Mouse (Mus musculus): ENCODE measurements around the gene Chrm3. TPM values are rescaled to one million over a fixed set of nuclear protein-coding genes. Genes with fewer than 3 reads are reported as not detected.
A peak's percentile ranks its signal among the peaks of the same experiment; 100 is the strongest.

Gene Chrm3
- total RNA-seq, 2 experiments from 2014 or later: 1.1 to 1.7 TPM

- peak; percentile 2 to 11 for DNase-seq
- intact Hi-C loops (cut with DNase I): no loop called here
Observed at GRCm38 (mm10) chr13:10002916-10003315, 357.7 kb downstream of the Chrm3 start.

GRCm38 (mm10) chr13:9997664-9998328, 362.9 kb downstream of the Chrm3 start:
- intact Hi-C loops (cut with DNase I): no loop called here
- no peak for DNase-seq

DNA sequence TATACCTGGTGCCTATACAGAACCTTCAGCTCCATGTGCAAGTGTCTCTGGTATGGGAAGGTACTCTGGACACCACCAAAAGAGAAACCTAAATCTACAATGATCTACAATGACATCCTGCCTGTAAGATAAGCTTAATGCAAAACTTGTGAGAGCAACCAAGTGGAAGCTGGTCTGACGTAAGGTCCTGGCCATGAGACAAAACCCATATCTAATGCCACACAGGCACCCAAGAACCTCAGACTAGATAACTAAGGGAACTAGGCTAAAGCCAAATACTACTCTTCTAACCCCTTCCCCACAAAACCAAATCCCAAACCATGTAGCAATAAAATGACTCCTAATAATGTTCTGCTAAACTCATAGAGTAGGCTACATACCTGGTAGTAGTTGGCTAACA, 364.8 kb downstream of the Chrm3 start:
- DNase-seq: no peak
- intact Hi-C loops (cut with DNase I): no loop called here

DNA sequence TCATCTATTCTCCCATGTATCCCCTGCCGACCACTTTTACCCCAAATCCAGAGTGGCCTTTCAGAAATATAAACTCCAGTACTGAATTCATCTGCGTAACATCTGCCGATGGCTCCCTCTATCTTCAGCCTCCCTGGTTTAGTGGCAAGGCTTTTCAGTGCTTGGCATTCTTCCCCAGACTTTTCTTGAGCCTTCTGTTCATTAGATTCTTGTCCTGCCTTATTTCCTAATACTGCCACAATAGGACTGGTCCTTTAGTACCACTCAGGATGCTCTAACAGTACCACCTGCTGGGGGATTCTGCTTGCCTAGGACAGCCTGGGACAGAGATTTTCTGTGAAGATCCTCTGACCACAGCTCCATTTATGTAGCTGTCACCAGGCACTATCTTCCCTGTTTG, 367.1 kb downstream of the Chrm3 start:
- DNase-seq: no peak
- intact Hi-C loops (cut with DNase I): no loop called here

DNA sequence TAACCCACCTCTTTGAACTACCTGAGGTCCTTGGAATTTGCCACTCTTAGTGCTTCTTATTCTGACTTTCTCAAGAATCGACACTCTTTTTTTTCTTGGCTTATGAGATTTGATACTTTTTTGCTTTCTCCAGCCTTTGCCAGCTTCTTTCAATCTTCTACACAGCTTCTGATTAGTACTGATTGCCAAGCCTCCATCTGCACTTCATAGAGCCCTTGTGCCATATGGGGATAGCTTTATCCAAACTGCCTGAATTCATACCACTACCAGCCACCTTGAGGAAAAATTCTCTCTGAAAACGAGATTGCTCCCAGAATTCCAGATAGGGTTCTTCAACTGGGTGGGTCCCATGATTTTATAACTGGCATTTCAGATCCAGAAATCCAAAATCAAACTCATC, 368.0 kb downstream of the Chrm3 start:
- DNase-seq: no peak
- intact Hi-C loops (cut with DNase I): no loop called here

DNA sequence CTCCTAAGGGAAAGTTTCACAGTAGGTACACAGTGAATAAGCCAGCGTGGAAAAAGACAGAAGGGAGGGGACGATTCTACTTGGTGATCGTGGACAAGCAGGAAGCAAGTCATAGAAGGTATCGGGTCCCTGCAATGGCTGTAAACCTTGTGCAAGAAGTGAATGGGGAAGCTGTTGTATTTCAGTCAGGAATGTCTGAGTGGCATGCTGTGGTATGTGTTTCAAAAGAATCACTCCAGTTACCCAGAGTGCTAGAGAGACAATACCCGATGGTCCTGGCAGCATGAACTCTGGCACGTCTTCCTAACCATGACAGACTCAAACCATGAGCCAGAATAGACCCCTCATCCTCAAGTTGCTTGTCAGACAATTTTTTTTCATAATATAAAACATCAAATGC, 375.0 kb downstream of the Chrm3 start:
- no peak for DNase-seq
- intact Hi-C loops (cut with DNase I): no loop called here

GRCm38 (mm10) chr13:9983293-9983692, 377.4 kb downstream of the Chrm3 start:
- DNase-seq: no peak
- intact Hi-C loops (cut with DNase I): no loop called here

DNA sequence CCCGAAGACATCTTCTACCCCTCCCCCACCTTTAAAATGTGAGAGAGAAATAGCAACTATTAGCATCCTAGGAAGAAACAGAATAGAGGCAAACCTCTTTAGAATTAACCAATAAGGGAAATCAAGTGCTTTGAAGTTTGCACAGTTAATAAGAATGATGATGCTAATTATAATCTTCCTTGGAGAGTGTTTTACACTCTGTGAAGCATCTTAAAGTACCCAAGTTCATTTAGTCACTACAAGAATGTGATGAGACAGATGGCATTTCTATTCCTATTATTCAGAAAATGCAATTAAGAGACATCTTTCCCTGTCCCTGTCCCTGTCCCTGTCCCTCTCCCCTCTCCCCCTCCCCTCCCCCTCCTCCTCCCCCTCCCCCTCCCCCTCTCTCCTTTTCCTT, 382.9 kb downstream of the Chrm3 start:
- intact Hi-C loops (cut with DNase I): no loop called here
- no peak for DNase-seq

- intact Hi-C loops (cut with DNase I): no loop called here
- DNase-seq: no peak
Observed at GRCm38 (mm10) chr13:9973742-9974321, 386.8 kb downstream of the Chrm3 start.

- no peak for DNase-seq
- intact Hi-C loops (cut with DNase I): no loop called here
Observed at GRCm38 (mm10) chr13:9971845-9972244, 388.8 kb downstream of the Chrm3 start.

GRCm38 (mm10) chr13:9952619-9953018, 408.0 kb downstream of the Chrm3 start:
- intact Hi-C loops (cut with DNase I): no loop called here
- DNase-seq: no peak

- no peak for DNase-seq
- intact Hi-C loops (cut with DNase I): no loop called here
Observed at GRCm38 (mm10) chr13:9951376-9951775, 409.3 kb downstream of the Chrm3 start.

DNA sequence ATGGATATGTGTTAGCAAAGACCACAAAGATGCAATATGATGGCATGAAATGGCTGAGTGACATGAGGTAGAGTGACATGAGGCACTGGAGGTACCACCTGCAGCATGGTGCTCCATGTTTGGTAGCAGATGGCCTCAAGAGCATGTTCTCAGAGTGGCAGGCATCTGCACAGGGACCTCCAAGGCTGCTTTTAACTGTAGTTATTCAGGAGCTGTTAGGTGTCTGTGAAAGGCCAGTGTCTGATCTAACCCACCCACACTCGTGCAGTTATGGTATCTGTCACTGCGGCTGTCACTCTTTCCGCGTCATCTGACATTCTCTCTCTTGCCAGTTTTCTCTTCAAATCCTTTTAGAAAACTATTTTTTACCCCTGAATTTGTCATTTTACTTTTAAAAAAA, 411.6 kb downstream of the Chrm3 start:
- intact Hi-C loops (cut with DNase I): no loop called here
- no peak for DNase-seq

GRCm38 (mm10) chr13:9940186-9940585, 420.5 kb downstream of the Chrm3 start:
- intact Hi-C loops (cut with DNase I): no loop called here
- peak in 1 of 2 experiments; percentile 15 for DNase-seq

- intact Hi-C loops (cut with DNase I): no loop called here
- no peak for DNase-seq
Observed at GRCm38 (mm10) chr13:9938798-9939485, 421.7 kb downstream of the Chrm3 start.

DNA sequence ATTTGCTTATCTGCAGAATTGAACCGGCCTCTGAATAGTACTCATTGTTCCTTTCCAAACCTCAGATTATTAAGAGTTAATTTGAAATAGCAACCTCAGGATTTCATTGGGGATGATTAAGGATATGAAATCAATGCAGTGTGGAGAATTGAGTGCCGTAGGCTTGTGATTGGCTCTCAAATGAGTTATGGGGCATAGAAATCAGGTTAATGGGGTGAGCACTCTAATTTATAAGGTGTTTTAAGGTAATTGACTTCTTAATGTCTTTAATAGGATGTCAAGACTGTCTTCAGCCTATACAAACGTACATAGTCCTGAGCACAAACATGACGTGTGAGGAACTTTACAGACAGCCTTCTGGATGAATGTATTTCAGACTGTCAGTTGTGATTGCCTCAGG, 427.9 kb downstream of the Chrm3 start:
- intact Hi-C loops (cut with DNase I): no loop called here

DNA sequence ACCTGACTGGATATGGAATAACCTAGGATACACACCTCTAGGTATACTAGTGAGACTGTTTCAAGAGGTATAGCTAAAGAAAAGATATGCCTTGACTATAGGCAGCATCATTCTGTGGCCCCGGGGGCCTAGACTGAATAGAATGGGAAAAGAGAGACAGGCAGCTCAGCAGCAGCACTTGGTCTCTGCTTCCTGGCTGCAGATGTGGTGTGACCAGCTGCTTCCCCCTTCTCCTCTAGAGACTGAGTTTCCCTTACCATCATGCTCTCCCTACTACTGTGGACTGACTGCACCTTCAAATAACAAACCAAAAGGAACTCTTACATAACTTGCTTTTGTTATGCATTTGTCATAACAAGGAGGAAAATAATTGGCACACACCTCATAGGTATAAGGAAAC, 430.0 kb downstream of the Chrm3 start:
- no peak for DNase-seq
- intact Hi-C loops (cut with DNase I): no loop called here

More for the DNA sequence above, 427.9 kb downstream of the Chrm3 start:
- DNase-seq: no peak

- intact Hi-C loops (cut with DNase I): no loop called here
- peak; percentile 5 to 22 for DNase-seq
Observed at GRCm38 (mm10) chr13:9929978-9930377, 430.7 kb downstream of the Chrm3 start.

DNA sequence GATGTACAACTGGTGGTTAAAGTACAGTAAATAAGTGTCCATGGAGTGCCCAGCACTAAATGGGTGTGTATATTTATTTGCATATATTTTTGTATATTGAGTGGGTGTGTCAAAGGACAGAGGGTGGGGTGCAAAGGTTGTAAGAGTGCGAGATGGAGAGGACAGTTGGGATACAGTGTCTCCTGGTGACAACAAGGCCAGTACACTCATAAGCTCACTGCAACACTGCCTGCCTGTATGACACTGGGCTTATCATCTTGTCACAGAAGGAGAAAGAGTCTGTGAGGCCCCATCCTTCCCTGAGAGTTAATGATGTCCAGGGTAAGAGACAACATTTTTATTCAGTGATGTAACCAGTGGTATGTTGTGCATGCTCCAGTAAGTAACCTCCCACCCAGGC, 439.5 kb downstream of the Chrm3 start:
- no peak for DNase-seq
- intact Hi-C loops (cut with DNase I): no loop called here

GRCm38 (mm10) chr13:9912697-9913096, 447.9 kb downstream of the Chrm3 start:
- DNase-seq: no peak
- intact Hi-C loops (cut with DNase I): no loop called here

DNA sequence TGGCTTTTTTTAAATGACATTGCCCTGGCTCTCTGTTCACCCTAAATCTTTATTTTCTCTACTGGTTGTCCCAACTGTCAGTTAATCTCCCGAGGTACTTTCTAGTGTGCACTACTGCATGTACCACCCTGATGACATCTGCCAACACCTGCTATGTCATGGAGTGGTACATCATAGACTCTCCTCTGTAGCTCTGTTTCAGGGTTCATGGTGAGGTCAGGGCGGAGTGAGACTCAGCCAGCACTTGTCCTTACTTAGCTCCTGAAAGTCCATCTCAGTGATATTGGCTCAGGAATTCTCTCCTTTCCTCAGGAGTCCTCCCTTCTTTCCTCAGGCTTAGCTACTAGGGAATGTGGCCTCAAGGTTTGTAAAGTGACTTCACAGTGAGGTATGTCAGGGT, 451.9 kb downstream of the Chrm3 start:
- intact Hi-C loops (cut with DNase I): no loop called here
- DNase-seq: no peak

GRCm38 (mm10) chr13:9907202-9907601, 453.4 kb downstream of the Chrm3 start:
- intact Hi-C loops (cut with DNase I): no loop called here
- DNase-seq: no peak

Data from heart, postnatal 14 days (tissue).